Mouse (Mus musculus): ENCODE results near the gene Polh.

DNA sequence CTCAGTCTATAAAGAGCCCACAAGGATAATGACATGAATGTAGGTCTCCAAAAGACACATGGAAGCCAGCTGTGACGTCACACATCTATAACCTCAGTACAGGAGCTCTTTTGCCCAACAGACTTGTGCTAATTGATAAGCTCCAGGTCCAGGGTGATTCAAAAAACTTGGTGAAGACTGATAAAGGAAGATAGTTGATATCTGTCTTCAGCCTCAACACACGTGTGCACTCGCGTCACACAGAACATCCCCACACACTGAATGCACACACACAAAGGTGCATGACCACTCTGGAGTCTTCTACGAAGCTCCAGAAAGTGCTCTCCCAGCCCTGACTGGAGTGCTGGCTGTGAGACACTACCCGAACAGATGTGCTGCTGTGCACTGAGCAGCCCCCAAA lies 34.6 kb upstream of the Polh start:
- no peak for TF ChIP-seq POLR2A (IDR thresholded peaks at IDR 0.05; ENCODE audit: borderline replicate concordance, extremely low read depth, low read depth, low read length)
- no peak for TF ChIP-seq CTCF (IDR thresholded peaks at IDR 0.05; ENCODE audit: insufficient read depth, low read length)

Data from lung, adult 2 months (tissue).